Mouse (Mus musculus): ENCODE measurements around the gene Id2.

DNA sequence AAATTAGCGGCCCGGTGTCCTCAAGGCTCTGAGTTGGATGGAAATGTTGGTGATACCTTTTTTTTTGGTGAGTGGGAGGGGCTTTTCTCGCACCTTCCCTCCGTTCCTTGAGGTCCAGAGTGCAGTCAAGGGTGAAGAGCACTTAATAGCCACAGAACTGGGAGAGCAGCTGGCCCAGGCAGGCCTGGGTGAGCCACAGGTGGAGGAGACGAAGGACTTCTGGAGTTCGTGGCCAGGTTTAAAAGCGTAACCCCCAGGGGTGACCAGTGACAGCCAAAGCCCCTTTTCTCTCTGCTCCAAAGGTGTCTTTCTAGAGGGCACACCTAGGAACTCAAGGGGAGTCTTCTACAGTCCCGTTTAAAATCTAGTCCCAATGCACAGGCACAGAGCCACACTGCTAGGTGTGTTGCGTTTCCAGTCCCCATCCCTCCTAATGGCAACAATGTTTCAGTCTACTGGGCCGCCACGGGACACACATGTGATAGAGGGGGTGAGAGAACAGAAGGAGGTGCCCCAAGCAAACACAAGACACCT, 3.6 kb downstream of the Id2 start:
- TF ChIP-seq CTCF (IDR thresholded peaks at IDR 0.05; ENCODE audit: extremely low read depth, insufficient read length, insufficient replicate concordance, low read depth, low read length) (no peak), POLR2A (IDR thresholded peaks at IDR 0.05; ENCODE audit: low read depth, low read length) (no peak)

Measured in small intestine, adult 2 months (tissue).